Mouse (Mus musculus) forebrain, embryonic 11.5 days (tissue): Measurements from ENCODE around the gene Lrrk2. TPM values are rescaled to one million over a fixed set of nuclear protein-coding genes. Genes with fewer than 3 reads are reported as not detected.

Experiments
- ATAC-seq: fragments of 200-750 bp; cut with Nextera tagmentation; replicated peaks from 2 replicates; pipeline ENCODE4 v1.8.0; 2017; ENCODE audit warnings: moderate TSS enrichment; ENCODE audit not compliant: low FRiP score
- DNase-seq: peaks from one replicate; pipeline ENCODE4 v3.0.0-alpha.2; 2017; ENCODE audit warnings: low spot score
- H3K27ac ChIP-seq: fragments of 300-500 bp; sonication (generic); 2 replicates; pipeline ENCODE4 v1.5.1; 2014; ENCODE audit warnings: low read depth, low read length
- H3K27me3 ChIP-seq: fragments of 300-500 bp; sonication (generic); 2 replicates; pipeline ENCODE4 v1.6.1; 2014; ENCODE audit warnings: mild to moderate bottlenecking, low read length, mixed read lengths; ENCODE audit not compliant: control insufficient read depth, insufficient read depth
- H3K36me3 ChIP-seq: fragments of 300-500 bp; sonication (generic); 2 replicates; pipeline ENCODE4 v1.6.1; 2014; ENCODE audit warnings: mild to moderate bottlenecking, low read length, moderate library complexity, mixed read lengths; ENCODE audit not compliant: control insufficient read depth, insufficient read depth
- H3K4me1 ChIP-seq: fragments of 300-500 bp; sonication (generic); replicated peaks from 2 replicates; pipeline ENCODE4 v1.6.1; 2014; ENCODE audit warnings: low read length, mixed read lengths; ENCODE audit not compliant: control insufficient read depth, insufficient read depth
- H3K4me2 ChIP-seq: fragments of 300-500 bp; sonication (generic); 2 replicates; pipeline ENCODE4 v1.6.1; 2014; ENCODE audit warnings: low read depth, mild to moderate bottlenecking, low read length, moderate library complexity, mixed read lengths; ENCODE audit not compliant: severe bottlenecking
- H3K4me3 ChIP-seq: fragments of 300-500 bp; sonication (generic); 2 replicates; pipeline ENCODE4 v1.5.1; 2014; ENCODE audit warnings: low read depth, low read length
- H3K9ac ChIP-seq: fragments of 300-500 bp; sonication (generic); 2 replicates; pipeline ENCODE4 v1.6.1; 2014; ENCODE audit warnings: low read length
- H3K9me3 ChIP-seq: fragments of 300-500 bp; sonication (generic); 2 replicates; pipeline ENCODE4 v1.6.1; 2016; ENCODE audit warnings: low read length, mixed read lengths; ENCODE audit not compliant: control insufficient read depth
- WGBS: fragments of 180-500 bp; shearing (Covaris S2); extraction: QIAGEN DNeasy Blood & Tissue Kit; methylation state at CpG from one replicate; pipeline ENCODE4 v1.1.7; 2014; 5-methylcytosine and 5-hydroxymethylcytosine counted together
- polyA plus RNA-seq: library from polyadenylated mRNA; unstranded; fragments of >200 nt; fragmentation: Nextera tagmentation; extraction: Ambion mirVana; gene quantifications from 2 replicates; pipeline ENCODE4 v1.2.1, GENCODE M21; 2014

Lrrk2 gene
- polyA plus RNA-seq, 1 experiment from 2014 or later = 2.9 TPM

- H3K4me1 ChIP-seq = 0 out of 2 replicates have a peak, but pooled peaks cover 2% of the 10 kb centered on the region
- 71% methylated on average over 1 of the region's 1 CpGs for WGBS
- H3K27me3 ChIP-seq = no peaks in the 10 kb centered on the region
- no peak overlapping the region for H3K27ac ChIP-seq
- ATAC-seq (no peak), DNase-seq (no peak)
- no peak overlapping the region for H3K4me3 ChIP-seq
- no peak overlapping the region for H3K4me2 ChIP-seq
- no peak overlapping the region for H3K9ac ChIP-seq
- no peaks in the 10 kb centered on the region for H3K36me3 ChIP-seq
- H3K9me3 ChIP-seq = no peaks in the 10 kb centered on the region
These were observed 27.9 kb downstream of the Lrrk2 start for GRCm38 (mm10) chr15:91700841-91701240.

- no peak overlapping the region for H3K27ac ChIP-seq
- no peak overlapping the region for H3K4me3 ChIP-seq
- ATAC-seq (no peak), DNase-seq (no peak)
- no peaks in the 10 kb centered on the region for H3K36me3 ChIP-seq
- H3K9me3 ChIP-seq = no peaks in the 10 kb centered on the region
- H3K4me1 ChIP-seq = 0 out of 2 replicates have a peak, but pooled peaks cover 2% of the 10 kb centered on the region
- 55% methylated on average over 8 of the region's 8 CpGs for WGBS
- no peak overlapping the region for H3K9ac ChIP-seq
- H3K4me2 ChIP-seq = no peak overlapping the region
- no peaks in the 10 kb centered on the region for H3K27me3 ChIP-seq
These were observed 30.2 kb downstream of the Lrrk2 start for GRCm38 (mm10) chr15:91702991-91703715.

- WGBS = 82% methylated on average over 7 of the region's 7 CpGs
- H3K27me3 ChIP-seq = no peaks in the 10 kb centered on the region
- 0 out of 2 replicates have a peak, but pooled peaks cover 2% of the 10 kb centered on the region for H3K4me1 ChIP-seq
- H3K36me3 ChIP-seq = no peaks in the 10 kb centered on the region
- ATAC-seq (no peak), DNase-seq (no peak)
- H3K9me3 ChIP-seq = no peaks in the 10 kb centered on the region
- no peak overlapping the region for H3K4me3 ChIP-seq
- H3K4me2 ChIP-seq = no peak overlapping the region
- no peak overlapping the region for H3K9ac ChIP-seq
- no peak overlapping the region for H3K27ac ChIP-seq
These were observed 31.1 kb downstream of the Lrrk2 start for GRCm38 (mm10) chr15:91704091-91704490.

- 31% methylated on average over 29 of the region's 29 CpGs for WGBS
- H3K9me3 ChIP-seq = no peaks in the 10 kb centered on the region
- peak; percentile 46; the same call in 1 of the 2 replicates for ATAC-seq
- peak overlapping the region; percentile 1; the same call in 1 of the 2 replicates for H3K4me3 ChIP-seq
- peak overlapping the region; percentile 44; the same call in 1 of the 2 replicates for H3K4me2 ChIP-seq
- H3K27me3 ChIP-seq = no peaks in the 10 kb centered on the region
- no peak overlapping the region for H3K27ac ChIP-seq
- H3K4me1 ChIP-seq = no peaks in the 10 kb centered on the region
- peak; percentile 52 for DNase-seq
- no peak overlapping the region for H3K9ac ChIP-seq
- no peaks in the 10 kb centered on the region for H3K36me3 ChIP-seq
These were observed 36.5 kb downstream of the Lrrk2 start for GRCm38 (mm10) chr15:91709207-91710130.

- no peak for DNase-seq
- ATAC-seq = no peak
- H3K4me2 ChIP-seq = no peak overlapping the region
These were observed 62.4 kb downstream of the Lrrk2 start for GRCm38 (mm10) chr15:91735216-91735922.

GRCm38 (mm10) chr15:91736791-91737533 is 64.0 kb downstream of the Lrrk2 start:
- Histone ChIP-seq H3K27ac (no peak overlapping the region), H3K27me3 (no peaks in the 10 kb centered on the region), H3K4me1 (no peaks in the 10 kb centered on the region), H3K9me3 (no peaks in the 10 kb centered on the region), H3K36me3 (no peaks in the 10 kb centered on the region), H3K4me3 (no peak overlapping the region), H3K4me2 (no peak overlapping the region), H3K9ac (no peak overlapping the region)
- ATAC-seq (no peak), DNase-seq (peak; percentile 79)
- WGBS = 47% methylated on average over 15 of the region's 15 CpGs

More at GRCm38 (mm10) chr15:91735216-91735922, 62.4 kb downstream of the Lrrk2 start:
- no peaks in the 10 kb centered on the region for H3K4me1 ChIP-seq
- H3K36me3 ChIP-seq = no peaks in the 10 kb centered on the region
- WGBS = 81% methylated on average over 14 of the region's 14 CpGs
- no peaks in the 10 kb centered on the region for H3K27me3 ChIP-seq
- H3K27ac ChIP-seq = no peak overlapping the region
- H3K4me3 ChIP-seq = no peak overlapping the region
- no peak overlapping the region for H3K9ac ChIP-seq
- no peaks in the 10 kb centered on the region for H3K9me3 ChIP-seq

- Histone ChIP-seq H3K9ac (no peak overlapping the region), H3K27ac (no peak overlapping the region), H3K4me2 (no peak overlapping the region), H3K9me3 (no peaks in the 10 kb centered on the region), H3K36me3 (no peaks in the 10 kb centered on the region), H3K27me3 (no peaks in the 10 kb centered on the region), H3K4me3 (no peak overlapping the region), H3K4me1 (no peaks in the 10 kb centered on the region)
- ATAC-seq (no peak), DNase-seq (no peak)
- 84% methylated on average over 9 of the region's 9 CpGs for WGBS
These were observed 65.8 kb downstream of the Lrrk2 start for GRCm38 (mm10) chr15:91738808-91739207.

- no peak for ATAC-seq
- WGBS = 91% methylated on average over 4 of the region's 4 CpGs
These were observed 72.5 kb downstream of the Lrrk2 start for GRCm38 (mm10) chr15:91745501-91745900.

More at GRCm38 (mm10) chr15:91745501-91745900, 72.5 kb downstream of the Lrrk2 start:
- H3K36me3 ChIP-seq = no peaks in the 10 kb centered on the region
- DNase-seq = no peak
- no peak overlapping the region for H3K4me2 ChIP-seq
- H3K27ac ChIP-seq = no peak overlapping the region
- H3K9ac ChIP-seq = no peak overlapping the region
- no peaks in the 10 kb centered on the region for H3K4me1 ChIP-seq
- no peak overlapping the region for H3K4me3 ChIP-seq
- no peaks in the 10 kb centered on the region for H3K27me3 ChIP-seq
- no peaks in the 10 kb centered on the region for H3K9me3 ChIP-seq
